Mouse (Mus musculus) erythroblast, adult 5-6 weeks (primary cell): ENCODE measurements at regions not wholly inside any gene's neighbourhood (a gene's known extent, or its start where the extent isn't known, plus 50 kb on each side); places are given as distances from the start of the nearest gene placed in this dataset.

Experiments used
- ATAC-seq: replicated peaks from 2 replicates; pipeline ENCODE4 v1.8.0; 2016; ENCODE audit warnings: moderate number of reproducible peaks, mild to moderate bottlenecking, moderate TSS enrichment, inconsistent platforms; ENCODE audit not compliant: poor library complexity, low FRiP score, severe bottlenecking

DNA sequence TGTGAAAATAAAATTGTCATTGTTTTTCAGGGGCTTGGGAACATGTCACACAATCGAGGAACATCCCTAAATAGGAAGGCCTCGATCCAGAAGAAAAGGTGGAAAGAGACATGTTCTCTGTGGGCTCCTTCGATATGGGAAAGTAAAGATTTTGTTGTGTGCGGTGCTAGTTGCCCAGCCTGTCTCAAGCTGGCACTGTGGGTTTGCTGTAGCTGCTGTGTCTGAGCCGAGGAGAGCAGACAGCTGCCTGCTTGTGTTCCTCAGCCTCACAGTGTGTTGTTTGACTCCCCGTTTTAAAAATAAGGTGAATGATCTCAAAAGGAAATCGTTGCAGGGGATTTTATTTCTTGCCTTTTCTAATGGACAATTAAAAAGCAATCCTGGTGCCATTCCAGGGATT is 64.4 kb upstream of the Zeb2 start:
- ATAC-seq: no peak

DNA sequence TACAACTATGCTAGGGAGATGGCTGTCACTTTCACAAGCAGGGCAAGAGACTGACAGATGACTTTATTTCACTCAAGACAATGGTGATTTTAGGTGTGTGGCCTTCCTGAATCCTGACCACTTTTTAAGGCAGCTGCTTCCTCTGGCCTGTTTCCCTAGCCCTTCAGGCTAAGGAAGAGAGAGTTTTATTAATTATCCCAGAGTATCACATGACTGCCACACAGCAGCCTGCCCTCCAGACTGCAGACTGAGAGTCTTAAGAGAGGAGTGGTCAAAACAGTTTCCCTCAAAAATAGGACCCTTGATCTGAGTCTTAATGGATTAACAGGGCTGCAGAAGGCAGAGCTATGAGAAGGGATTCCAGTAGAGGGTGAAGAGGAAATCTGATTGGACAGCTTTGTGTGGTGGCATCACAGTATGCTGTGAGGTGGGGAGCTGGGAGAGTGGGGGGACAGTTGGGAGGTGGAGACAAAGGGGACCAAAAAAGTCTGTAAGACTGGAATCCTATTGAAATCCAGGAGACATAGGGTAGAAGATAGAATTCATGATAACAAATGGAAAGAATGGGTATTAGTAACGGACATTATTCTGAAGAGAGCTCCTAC is 61.8 kb upstream of the Zeb2 start:
- no peak for ATAC-seq

DNA sequence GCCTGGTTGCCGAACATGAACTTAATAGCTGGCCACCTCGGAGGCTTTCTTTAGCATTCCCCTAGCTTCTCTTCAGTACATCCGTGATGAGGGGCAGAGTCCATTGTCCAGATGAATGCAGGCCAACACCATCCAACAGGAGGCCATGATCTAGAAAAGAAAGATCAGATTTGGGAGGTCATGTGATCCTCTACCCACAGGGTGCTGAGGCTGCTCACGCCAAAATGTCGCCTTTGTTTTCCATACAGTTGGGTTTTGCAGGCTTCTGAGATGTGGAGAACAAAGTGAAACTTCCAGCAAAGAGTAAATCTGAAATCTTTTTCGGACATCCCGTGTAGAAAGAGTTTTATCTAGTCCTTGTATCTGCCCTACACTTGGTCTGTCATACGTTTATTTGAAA is 55.2 kb upstream of the Zeb2 start:
- no peak for ATAC-seq

DNA sequence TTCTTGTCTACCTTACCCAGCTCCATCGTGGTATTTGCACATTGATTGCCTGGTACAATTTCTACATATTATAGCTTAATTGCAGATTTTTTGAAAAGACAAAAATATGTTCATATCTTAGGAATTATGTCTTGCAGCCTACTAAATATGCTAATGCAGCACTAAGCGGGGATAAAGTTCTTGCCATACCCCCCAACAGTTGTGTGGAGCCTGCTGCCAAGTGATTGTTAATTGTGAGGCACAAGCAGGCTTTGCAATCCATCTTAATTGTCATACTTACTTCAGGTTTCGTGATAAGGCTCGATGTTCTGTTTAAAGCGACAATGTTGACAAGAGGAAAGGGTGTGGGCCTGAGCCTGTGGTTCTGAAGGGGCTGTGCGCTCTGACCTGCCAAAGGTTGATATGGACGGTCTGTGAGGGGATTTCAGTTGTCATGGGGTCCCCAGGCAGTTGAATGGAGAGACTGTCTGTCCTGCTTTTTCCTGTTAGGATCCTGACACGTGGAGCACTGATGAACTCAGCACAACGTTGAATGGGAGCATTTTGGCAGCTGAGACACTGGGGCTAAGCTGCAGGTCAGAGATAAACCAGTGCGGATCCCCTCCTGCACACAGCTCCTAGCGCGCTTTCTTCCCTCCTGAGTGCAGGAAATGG is 54.5 kb upstream of the Zeb2 start:
- ATAC-seq: peak; percentile 90

DNA sequence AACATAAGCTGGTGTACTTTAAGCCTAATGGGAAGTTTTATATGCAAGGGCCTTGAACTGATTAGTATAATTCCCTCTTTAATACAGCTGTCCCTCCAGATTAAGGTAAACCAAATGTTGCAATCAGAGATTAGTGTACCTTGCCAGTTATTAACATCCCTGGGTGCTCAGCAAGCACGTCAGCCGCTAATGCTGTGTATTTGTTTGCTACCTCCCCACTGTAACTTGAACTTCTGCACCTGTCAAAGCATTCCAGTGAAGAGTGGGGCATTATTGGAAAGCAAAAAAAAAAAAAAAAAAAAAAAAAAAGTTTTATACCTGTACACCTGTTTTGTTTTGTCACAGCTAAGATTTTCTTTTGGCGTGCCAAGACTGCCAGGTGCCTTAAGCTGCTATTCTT is 53.1 kb upstream of the Zeb2 start:
- ATAC-seq: no peak

DNA sequence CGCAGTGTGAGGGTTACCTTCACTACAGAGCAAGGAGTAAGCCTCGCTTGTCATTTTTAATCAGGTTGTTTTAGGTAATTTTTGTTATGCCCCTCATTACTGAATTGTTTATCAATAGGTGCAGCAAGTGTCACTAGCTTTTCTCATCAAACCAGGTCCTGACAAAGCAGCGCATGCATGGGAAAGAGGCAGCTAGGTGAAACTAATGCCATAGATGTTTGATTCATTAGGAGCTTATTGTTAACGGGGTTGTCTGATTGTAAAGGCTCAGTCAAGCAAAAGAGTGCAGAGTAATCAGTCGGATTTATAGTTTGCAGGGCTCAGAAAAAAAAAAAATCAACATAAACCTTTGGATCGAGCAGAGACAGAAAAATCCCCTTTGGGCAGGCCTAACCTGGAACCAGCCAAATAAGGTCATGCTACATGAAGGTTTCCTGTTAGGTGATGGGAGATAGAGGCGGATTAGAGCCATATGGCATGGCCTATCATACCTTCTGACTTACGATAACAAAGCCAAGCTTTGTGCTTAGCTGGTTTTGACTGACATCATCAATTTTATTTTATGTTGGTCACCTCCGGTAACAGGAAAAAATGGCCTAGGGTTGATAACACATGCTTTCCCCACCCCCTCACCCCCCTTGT is 52.4 kb upstream of the Zeb2 start:
- ATAC-seq: no peak

DNA sequence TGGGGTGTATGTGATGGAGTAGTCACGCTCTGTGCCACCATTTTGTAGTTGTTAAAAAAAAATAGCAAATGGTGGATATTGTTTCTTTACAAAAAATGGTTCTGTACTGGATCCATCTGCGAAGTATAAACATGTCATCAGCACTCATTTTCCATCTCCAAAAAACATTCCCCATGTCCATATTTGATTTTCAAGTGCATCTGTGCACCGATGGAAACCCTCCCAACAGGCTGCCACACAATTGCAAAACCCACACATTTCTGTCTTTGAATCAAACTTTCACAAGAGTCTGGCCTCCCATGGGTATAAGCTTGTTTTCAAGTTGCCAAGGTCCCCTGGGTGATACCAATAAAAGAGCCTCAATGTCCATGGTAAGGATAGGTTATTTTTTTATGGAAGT is 51.4 kb upstream of the Zeb2 start:
- no peak for ATAC-seq
